Mouse (Mus musculus) stomach, embryonic 16.5 days (tissue): Measurements from ENCODE around the gene Actl6b. TPM values are rescaled to one million over a fixed set of nuclear protein-coding genes. Genes with fewer than 3 reads are reported as not detected.
A peak's percentile ranks its signal among the peaks of the same experiment; 100 is the strongest.

Experiments
- ATAC-seq: fragments of 200-750 bp; cut with Nextera tagmentation; 2 replicates; pipeline ENCODE4 v1.8.0; 2017; ENCODE audit warnings: moderate number of reproducible peaks, moderate TSS enrichment; ENCODE audit not compliant: insufficient read depth, low FRiP score
- H3K27ac ChIP-seq: fragments of 300-500 bp; sonication (generic); 2 replicates; pipeline ENCODE4 v1.5.1; 2014; ENCODE audit warnings: low read length
- H3K27me3 ChIP-seq: fragments of 300-500 bp; sonication (generic); 2 replicates; pipeline ENCODE4 v1.6.1; 2014; ENCODE audit warnings: low read length, control low read depth, mixed read lengths; ENCODE audit not compliant: control insufficient read depth, insufficient read depth
- H3K36me3 ChIP-seq: fragments of 300-500 bp; sonication (generic); 2 replicates; pipeline ENCODE4 v1.6.1; 2014; ENCODE audit warnings: low read length; ENCODE audit not compliant: control insufficient read depth, insufficient read depth
- H3K4me1 ChIP-seq: fragments of 300-500 bp; sonication (generic); 2 replicates; pipeline ENCODE4 v1.6.1; 2014; ENCODE audit warnings: low read length, control low read depth, mixed read lengths; ENCODE audit not compliant: control insufficient read depth, insufficient read depth
- H3K4me2 ChIP-seq: fragments of 300-500 bp; sonication (generic); 2 replicates; pipeline ENCODE4 v1.6.1; 2014; ENCODE audit warnings: low read depth, low read length, mixed read lengths
- H3K4me3 ChIP-seq: fragments of 300-500 bp; sonication (generic); replicated peaks from 2 replicates; pipeline ENCODE4 v1.5.1; 2014; ENCODE audit warnings: mild to moderate bottlenecking, low read length
- H3K9ac ChIP-seq: fragments of 300-500 bp; sonication (generic); 2 replicates; pipeline ENCODE4 v1.6.1; 2014; ENCODE audit warnings: low read length
- H3K9me3 ChIP-seq: fragments of 300-500 bp; sonication (generic); replicated peaks from 2 replicates; pipeline ENCODE4 v1.6.1; 2016; ENCODE audit warnings: low read length, control low read depth; ENCODE audit not compliant: control insufficient read depth
- WGBS: fragments of 180-500 bp; shearing (Covaris S2); extraction: QIAGEN DNeasy Blood & Tissue Kit; methylation state at CpG from one replicate; pipeline ENCODE4 v1.1.7; 2014; 5-methylcytosine and 5-hydroxymethylcytosine counted together
- polyA plus RNA-seq: library from polyadenylated mRNA; unstranded; fragments of >200 nt; fragmentation: Nextera tagmentation; extraction: Ambion mirVana; gene quantifications from 2 replicates; pipeline ENCODE4 v1.2.1, GENCODE M21; 2015

Actl6b gene
- polyA plus RNA-seq, 1 experiment from 2014 or later: 3.6 TPM

DNA sequence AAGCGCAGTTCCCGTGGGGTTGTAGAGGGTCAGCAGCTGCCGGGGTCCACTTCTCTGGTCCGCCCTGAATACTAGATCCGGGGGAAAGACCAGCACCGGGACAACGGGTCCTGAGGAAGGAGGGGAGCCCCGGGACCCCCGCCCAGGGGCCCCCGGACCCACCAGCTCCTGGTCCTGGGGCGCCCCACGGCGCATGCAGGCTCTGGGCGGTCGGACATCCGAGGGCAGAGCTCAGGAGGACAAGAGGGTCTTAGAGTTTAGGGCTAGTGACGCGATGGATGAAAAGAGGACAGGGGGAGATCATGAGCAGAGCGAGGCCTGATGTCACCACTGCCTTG lies 46.9 kb downstream of the Actl6b start:
- Histone ChIP-seq H3K4me2 (peak overlapping the region; percentile 92), H3K36me3 (no peaks in the 10 kb centered on the region), H3K4me3 (peak overlapping the region; percentile 81), H3K9ac (peak overlapping the region; percentile 91), H3K4me1 (peaks cover 14% of the 10 kb centered on the region), H3K27ac (peak overlapping the region; percentile 42; the same call in 1 of the 2 replicates), H3K27me3 (no peaks in the 10 kb centered on the region), H3K9me3 (no peaks in the 10 kb centered on the region)
- under 1% methylated on average over 19 of the region's 19 CpGs for WGBS
- ATAC-seq: peak; percentile 57

DNA sequence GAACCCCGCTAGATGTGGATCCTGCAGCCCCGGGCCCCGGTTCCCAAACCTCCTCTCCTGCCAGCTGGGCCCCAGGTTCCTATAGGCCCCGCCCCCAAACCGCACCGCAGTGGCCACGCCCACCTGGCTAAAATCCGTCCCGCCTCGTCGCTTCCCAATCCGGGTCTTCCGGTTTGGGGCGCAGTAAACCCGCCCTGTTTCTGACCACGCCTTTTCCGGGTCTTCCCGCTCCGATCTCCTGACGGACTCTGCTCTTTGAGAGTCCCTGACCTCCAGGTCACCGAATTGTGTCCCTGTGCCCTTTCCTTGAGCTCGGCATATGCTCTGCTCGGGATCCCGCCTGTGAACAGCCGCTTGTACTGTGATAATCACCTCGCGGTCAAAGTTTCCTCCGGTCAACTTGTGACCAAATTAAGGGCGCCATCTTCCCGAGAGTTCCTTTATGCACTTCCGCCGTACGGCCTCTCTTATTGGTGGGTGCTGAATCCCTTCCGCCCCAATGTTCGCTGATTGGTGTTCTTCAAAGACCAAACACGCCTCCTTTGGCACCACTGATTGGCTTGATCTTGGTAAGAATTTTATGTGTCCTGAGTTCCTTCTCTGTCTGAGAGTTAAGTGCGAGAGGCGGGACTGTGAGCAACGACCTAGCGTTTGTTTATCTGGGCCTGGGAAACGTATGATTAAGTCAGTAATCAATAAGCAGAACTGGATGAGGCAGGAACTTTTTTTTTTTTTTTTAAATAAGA lies 47.5 kb downstream of the Actl6b start, which contains the start of gene Mospd3:
TSS of gene Mospd3 (minus strand) at position 440 of the 746 bp plus-strand sequence.
- Histone ChIP-seq H3K27ac (peak within 1 kb of the TSS; percentile 90), H3K4me3 (peak within 1 kb of the TSS; percentile 81), H3K4me2 (peak within 1 kb of the TSS; percentile 92), H3K9me3 (no peaks in the 10 kb centered on the region), H3K27me3 (no peaks in the 10 kb centered on the region), H3K36me3 (no peaks in the 10 kb centered on the region), H3K9ac (peak within 1 kb of the TSS; percentile 91), H3K4me1 (peaks cover 14% of the 10 kb centered on the region)
- under 1% methylated on average over 41 of the region's 41 CpGs for WGBS
- ATAC-seq: peak; percentile 96

DNA sequence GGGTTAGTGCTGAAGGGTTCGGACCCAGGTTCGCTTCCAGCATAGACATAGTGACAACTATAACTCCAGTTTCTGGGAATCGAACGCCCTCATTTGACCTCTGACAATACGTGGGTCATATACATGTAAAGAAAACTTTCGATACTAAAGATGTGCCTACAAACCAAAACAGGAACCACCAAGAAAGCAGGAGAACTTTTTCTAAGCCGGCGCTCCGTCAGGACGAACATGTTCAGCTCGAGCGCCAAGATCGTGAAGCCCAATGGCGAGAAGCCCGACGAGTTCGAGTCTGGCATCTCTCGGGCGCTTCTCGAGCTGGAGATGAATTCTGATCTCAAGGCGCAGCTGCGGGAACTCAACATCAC lies 48.0 kb downstream of the Actl6b start:
- ATAC-seq: no peak
- Histone ChIP-seq H3K9me3 (no peaks in the 10 kb centered on the region), H3K27ac (peak overlapping the region; percentile 90), H3K27me3 (no peaks in the 10 kb centered on the region), H3K4me1 (peaks cover 14% of the 10 kb centered on the region), H3K36me3 (no peaks in the 10 kb centered on the region), H3K4me2 (peak overlapping the region; percentile 77), H3K9ac (peak overlapping the region; percentile 76), H3K4me3 (peak overlapping the region; percentile 81)
- WGBS: under 1% methylated on average over 22 of the region's 22 CpGs

DNA sequence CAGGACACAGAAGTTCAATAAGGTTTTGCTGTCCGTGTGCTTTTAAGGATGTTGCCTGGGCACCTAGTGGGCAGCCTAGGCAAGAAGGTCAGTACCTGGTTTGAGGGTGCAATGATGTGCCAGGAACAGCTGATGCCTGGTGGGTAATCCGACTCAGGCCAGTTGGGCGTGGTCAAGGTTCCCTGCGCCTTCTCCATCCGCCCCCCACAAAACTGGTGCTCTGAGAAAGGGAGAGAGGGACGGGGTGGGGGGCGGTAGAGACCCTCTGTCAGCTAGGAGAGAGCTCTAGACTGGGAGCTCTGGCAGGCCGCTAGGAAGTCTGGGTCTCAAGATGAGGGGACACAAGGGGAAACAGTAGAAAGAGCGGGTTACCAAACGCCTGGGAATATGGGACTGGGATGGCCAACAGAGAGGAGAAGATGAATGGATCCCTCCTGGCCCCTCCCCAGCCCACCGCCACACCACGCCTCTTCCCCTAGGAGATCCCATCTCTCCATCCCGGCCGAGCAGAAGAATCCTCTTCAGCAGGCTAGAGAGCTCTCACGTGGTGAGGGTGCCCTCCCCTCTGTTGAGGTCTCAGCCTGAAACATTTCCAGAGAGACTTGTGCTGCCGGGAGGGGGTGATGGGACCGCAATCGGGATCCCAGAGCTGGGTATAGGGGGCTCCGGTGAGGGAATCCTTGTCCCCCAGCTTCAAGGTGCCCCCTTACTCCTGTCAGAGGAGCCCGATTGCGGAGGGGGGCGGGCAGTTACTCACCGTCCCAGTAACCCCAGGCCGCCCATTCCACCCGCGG lies 54.7 kb downstream of the Actl6b start:
- Histone ChIP-seq H3K9me3 (no peaks in the 10 kb centered on the region), H3K9ac (peak overlapping the region; percentile 60), H3K4me2 (peak overlapping the region; percentile 40), H3K36me3 (no peaks in the 10 kb centered on the region), H3K27me3 (no peaks in the 10 kb centered on the region), H3K27ac (no peak overlapping the region), H3K4me1 (peaks cover 48% of the 10 kb centered on the region), H3K4me3 (0 out of 2 replicates have a peak overlapping the region, but pooled peaks have one; percentile 4)
- no peak for ATAC-seq
- 24% methylated on average over 26 of the region's 26 CpGs for WGBS

DNA sequence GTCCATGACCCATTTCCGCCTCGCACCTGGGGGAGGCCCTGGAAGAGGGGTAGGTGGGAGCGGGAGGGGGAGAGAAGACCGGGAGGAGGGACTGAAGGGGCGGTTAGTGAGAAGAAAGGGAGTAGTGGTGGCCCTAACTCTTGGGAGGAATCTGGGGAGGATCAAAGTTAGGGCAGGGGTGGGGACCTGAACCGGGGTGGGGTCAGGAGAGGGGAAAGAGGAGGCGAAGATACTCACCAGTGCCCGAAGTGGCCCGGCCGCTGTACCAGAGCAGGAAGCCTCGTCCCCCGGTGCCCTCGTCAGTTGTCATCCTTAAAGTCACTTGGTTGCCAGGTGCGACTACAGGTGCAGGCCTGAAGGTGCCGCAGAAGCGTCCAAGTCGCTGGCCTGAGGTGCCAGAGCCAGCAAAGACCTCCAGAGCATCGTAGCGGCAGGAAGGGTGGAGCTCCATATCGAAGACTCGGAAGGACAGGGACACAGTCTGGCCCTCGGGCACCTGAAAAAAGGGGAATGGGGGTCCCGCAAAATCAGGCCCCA lies 55.4 kb downstream of the Actl6b start:
- ATAC-seq: no peak
- WGBS: 29% methylated on average over 23 of the region's 23 CpGs
- peak overlapping the region; percentile 60 for H3K9ac ChIP-seq

DNA sequence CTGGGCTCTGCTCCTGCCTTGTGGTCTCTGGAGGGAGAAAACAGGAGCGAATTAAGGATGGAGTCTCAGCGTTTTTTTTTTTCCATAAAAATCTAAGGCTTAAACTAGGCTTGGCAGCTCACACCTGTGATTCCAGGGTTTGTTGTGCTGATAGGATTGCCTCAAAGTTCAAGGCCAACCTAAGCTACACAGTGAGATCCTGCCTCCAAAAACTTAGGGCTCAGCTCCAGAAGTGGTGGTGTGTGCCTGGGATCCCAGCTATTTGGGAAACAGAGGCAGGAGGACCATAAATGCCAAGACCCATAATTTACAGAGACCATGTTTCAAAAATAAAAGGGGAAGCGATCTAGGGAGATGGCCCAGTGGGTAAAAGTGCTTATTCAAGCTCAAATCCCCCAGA lies 56.0 kb downstream of the Actl6b start:
- Histone ChIP-seq H3K4me1 (peaks cover 50% of the 10 kb centered on the region), H3K9ac (no peak overlapping the region), H3K9me3 (no peaks in the 10 kb centered on the region), H3K36me3 (no peaks in the 10 kb centered on the region), H3K4me3 (no peak overlapping the region), H3K27ac (no peak overlapping the region; the same call in 1 of the 2 replicates), H3K4me2 (peak overlapping the region; percentile 54; the same call in 1 of the 2 replicates), H3K27me3 (no peaks in the 10 kb centered on the region)
- ATAC-seq: no peak
- 65% methylated on average over 3 of the region's 3 CpGs for WGBS

More for the DNA sequence above, 55.4 kb downstream of the Actl6b start:
- no peaks in the 10 kb centered on the region for H3K36me3 ChIP-seq
- no peaks in the 10 kb centered on the region for H3K27me3 ChIP-seq
- 0 out of 2 replicates have a peak overlapping the region, but pooled peaks have one; percentile 4 for H3K4me3 ChIP-seq
- H3K4me2 ChIP-seq: peak overlapping the region; percentile 40
- no peak overlapping the region for H3K27ac ChIP-seq
- H3K9me3 ChIP-seq: no peaks in the 10 kb centered on the region
- H3K4me1 ChIP-seq: peaks cover 50% of the 10 kb centered on the region

DNA sequence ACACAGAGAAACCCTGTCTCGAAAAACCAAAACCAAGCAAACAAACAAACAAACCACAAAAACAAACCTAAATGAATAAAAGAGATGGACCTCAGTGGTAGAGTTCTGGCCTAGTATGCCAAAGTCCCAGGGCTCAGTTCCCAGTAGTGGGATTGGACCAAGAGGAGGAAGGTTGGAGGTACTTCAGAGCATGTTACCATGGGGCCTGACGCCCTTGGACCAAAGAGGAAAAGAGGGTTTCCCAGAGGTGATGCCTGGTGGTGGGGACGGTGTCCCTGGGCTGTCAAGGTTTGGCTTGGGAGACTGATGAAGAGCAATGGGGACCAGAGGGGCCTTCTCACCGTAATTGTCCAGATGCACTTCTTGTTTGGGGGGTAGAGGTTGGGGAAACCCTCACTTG lies 56.7 kb downstream of the Actl6b start:
- Histone ChIP-seq H3K4me3 (peak overlapping the region; percentile 48), H3K27me3 (no peaks in the 10 kb centered on the region), H3K27ac (peak overlapping the region; percentile 95; the same call in 1 of the 2 replicates), H3K36me3 (no peaks in the 10 kb centered on the region), H3K4me1 (peaks cover 50% of the 10 kb centered on the region), H3K4me2 (peak overlapping the region; percentile 54), H3K9ac (peak overlapping the region; percentile 71), H3K9me3 (no peaks in the 10 kb centered on the region)
- 63% methylated on average over 4 of the region's 4 CpGs for WGBS
- no peak for ATAC-seq

DNA sequence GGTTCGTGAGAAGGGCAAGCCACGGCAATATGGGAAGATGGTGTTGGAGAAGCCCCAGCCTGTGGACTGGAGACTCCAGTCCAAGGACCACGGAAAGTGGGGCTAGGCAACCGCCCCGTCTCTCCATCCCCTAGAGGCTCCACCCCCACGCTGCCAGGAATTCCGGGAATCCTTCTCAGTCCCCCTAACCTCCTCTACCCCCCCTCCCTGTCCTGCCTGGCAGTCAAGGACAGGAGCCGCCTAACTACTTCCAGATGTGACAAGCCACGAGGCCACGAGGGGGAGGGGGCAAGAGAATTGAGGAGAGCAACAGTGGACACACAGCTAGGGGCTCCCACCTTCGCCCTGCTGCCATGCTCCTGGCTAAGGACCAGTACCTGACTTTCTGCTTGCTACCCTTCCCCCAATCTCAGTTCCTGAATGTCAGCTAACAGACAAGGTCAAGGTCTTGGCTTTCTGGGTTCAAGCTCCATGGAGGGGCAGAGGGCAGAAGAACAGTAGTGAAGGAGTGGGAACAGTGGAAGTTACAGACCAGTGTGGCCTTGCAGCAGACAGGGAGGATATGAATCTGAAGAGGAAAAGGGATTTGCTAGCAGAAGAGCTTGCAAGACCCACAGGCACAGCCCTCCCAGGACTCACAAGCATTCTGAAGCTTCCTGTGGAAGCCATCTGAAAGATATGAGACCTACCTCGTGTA lies 57.4 kb downstream of the Actl6b start:
- Histone ChIP-seq H3K9me3 (no peaks in the 10 kb centered on the region), H3K9ac (peak overlapping the region; percentile 71), H3K4me3 (peak overlapping the region; percentile 48), H3K4me1 (peaks cover 50% of the 10 kb centered on the region), H3K27me3 (no peaks in the 10 kb centered on the region), H3K36me3 (no peaks in the 10 kb centered on the region), H3K4me2 (peak overlapping the region; percentile 54), H3K27ac (peak overlapping the region; percentile 95)
- WGBS: 19% methylated on average over 12 of the region's 12 CpGs
- ATAC-seq: peak; percentile 35; the same call in 1 of the 2 replicates
